ENCODE assay signal across 8 mouse cellular contexts in genomic region chr17:26066488-26067020, GRCm38 (mm10). TPM values are rescaled to one million over a fixed set of nuclear protein-coding genes. Genes with fewer than 3 reads are reported as not detected.
DNase-seq lines count a peak whose midpoint lies in the region; ATAC-seq lines count a peak whose summit lies in the region.

No protein-coding gene starts in this region.

- H3K4me2 ChIP-seq in kidney, embryonic 14.5 days (replicated peaks; ENCODE audit: low read depth, low read length): peak overlapping the region; percentile 97
- H3K4me2 ChIP-seq in embryonic facial prominence, embryonic 11.5 days (ENCODE audit: low read depth, low read length): peak overlapping the region; percentile 95
- H3K4me2 ChIP-seq in hindbrain, embryonic 13.5 days: peak overlapping the region; percentile 100
- H3K4me2 ChIP-seq in midbrain, embryonic 16.5 days (ENCODE audit: low read length): peak overlapping the region; percentile 100

- H3K36me3 ChIP-seq in kidney, embryonic 14.5 days (ENCODE audit: control insufficient read depth, insufficient read depth, low read length): peaks cover 21% of the 10 kb centered on the region; the same call in 1 of the 2 replicates
- no peaks in the 10 kb centered on the region; the same call in none of the 2 replicates for H3K36me3 ChIP-seq in embryonic facial prominence, embryonic 11.5 days (replicated peaks; ENCODE audit: control insufficient read depth, insufficient read depth, low read depth, low read length)
- peaks cover 32% of the 10 kb centered on the region for H3K36me3 ChIP-seq in hindbrain, embryonic 13.5 days
- peaks cover 3% of the 10 kb centered on the region for H3K36me3 ChIP-seq in midbrain, embryonic 16.5 days (ENCODE audit: control insufficient read depth, insufficient read depth, low read length)

- DNase-seq in kidney, adult 11 months: no peak
- no peak for DNase-seq in embryonic facial prominence, embryonic 11.5 days (ENCODE audit: low spot score)
- DNase-seq in ovary, postnatal 36 days (ENCODE audit: low spot score): no peak
- no peak for DNase-seq in c-Kit-positive CD71-positive TER-119-positive erythroid progenitor cells, embryonic 14.5 days (ENCODE audit: low spot score)

- 91% methylated on average over 7 of the region's 7 CpGs for WGBS in kidney, embryonic 14.5 days
- 89% methylated on average over 7 of the region's 7 CpGs for WGBS in embryonic facial prominence, embryonic 11.5 days
- WGBS in hindbrain, embryonic 13.5 days: 92% methylated on average over 7 of the region's 7 CpGs
- WGBS in midbrain, embryonic 16.5 days: 92% methylated on average over 7 of the region's 7 CpGs

- H3K27me3 ChIP-seq in kidney, embryonic 14.5 days (ENCODE audit: control insufficient read depth, insufficient read depth, low read length): no peaks in the 10 kb centered on the region
- H3K27me3 ChIP-seq in embryonic facial prominence, embryonic 11.5 days (ENCODE audit: control insufficient read depth, insufficient read depth, low read length): no peaks in the 10 kb centered on the region
- H3K27me3 ChIP-seq in hindbrain, embryonic 13.5 days: peaks cover 13% of the 10 kb centered on the region
- no peaks in the 10 kb centered on the region for H3K27me3 ChIP-seq in midbrain, embryonic 16.5 days (ENCODE audit: control insufficient read depth, insufficient read depth, low read depth, low read length)

- ATAC-seq in kidney, embryonic 14.5 days (ENCODE audit: low FRiP score, low TSS enrichment): no peak
- ATAC-seq in embryonic facial prominence, embryonic 11.5 days (replicated peaks; ENCODE audit: insufficient number of reproducible peaks, low FRiP score, low TSS enrichment, low read depth): no peak
- no peak for ATAC-seq in hindbrain, embryonic 13.5 days (ENCODE audit: low FRiP score)
- no peak for ATAC-seq in midbrain, embryonic 16.5 days
- ATAC-seq in erythroid progenitor cell, adult 5-6 weeks (replicated peaks; ENCODE audit: low FRiP score, poor library complexity, severe bottlenecking): no peak

- no peaks in the 10 kb centered on the region for H3K9me3 ChIP-seq in kidney, embryonic 14.5 days (ENCODE audit: control insufficient read depth, low read length)
- no peaks in the 10 kb centered on the region for H3K9me3 ChIP-seq in embryonic facial prominence, embryonic 11.5 days (replicated peaks; ENCODE audit: control insufficient read depth, low read length)
- H3K9me3 ChIP-seq in hindbrain, embryonic 13.5 days: no peaks in the 10 kb centered on the region
- H3K9me3 ChIP-seq in midbrain, embryonic 16.5 days (replicated peaks; ENCODE audit: control insufficient read depth, low read length, poor library complexity, severe bottlenecking): no peaks in the 10 kb centered on the region

- H3K4me3 ChIP-seq in kidney, embryonic 14.5 days (ENCODE audit: low read length): peak overlapping the region; percentile 82
- H3K4me3 ChIP-seq in embryonic facial prominence, embryonic 11.5 days (ENCODE audit: low read depth, low read length): peak overlapping the region; percentile 87
- peak overlapping the region; percentile 82 for H3K4me3 ChIP-seq in hindbrain, embryonic 13.5 days
- peak overlapping the region; percentile 92 for H3K4me3 ChIP-seq in midbrain, embryonic 16.5 days (ENCODE audit: low read depth, low read length)

- H3K4me1 ChIP-seq in kidney, embryonic 14.5 days (ENCODE audit: control insufficient read depth, insufficient read depth, low read length): peaks cover 34% of the 10 kb centered on the region
- H3K4me1 ChIP-seq in embryonic facial prominence, embryonic 11.5 days (ENCODE audit: control insufficient read depth, insufficient read depth, low read length): no peaks in the 10 kb centered on the region
- H3K4me1 ChIP-seq in hindbrain, embryonic 13.5 days (replicated peaks): peaks cover 77% of the 10 kb centered on the region
- peaks cover 57% of the 10 kb centered on the region for H3K4me1 ChIP-seq in midbrain, embryonic 16.5 days (ENCODE audit: control insufficient read depth, insufficient read depth, low read length)

- 0 out of 2 replicates have a peak overlapping the region, but pooled peaks have one; percentile 85 for H3K9ac ChIP-seq in kidney, embryonic 14.5 days (ENCODE audit: low read depth, low read length)
- no peak overlapping the region for H3K9ac ChIP-seq in embryonic facial prominence, embryonic 11.5 days (replicated peaks; ENCODE audit: low read length)
- H3K9ac ChIP-seq in hindbrain, embryonic 13.5 days: peak overlapping the region; percentile 95
- 0 out of 2 replicates have a peak overlapping the region, but pooled peaks have one; percentile 97 for H3K9ac ChIP-seq in midbrain, embryonic 16.5 days (ENCODE audit: low read depth, low read length)

- no peak overlapping the region for H3K27ac ChIP-seq in kidney, embryonic 14.5 days (ENCODE audit: low read depth, low read length)
- no peak overlapping the region for H3K27ac ChIP-seq in embryonic facial prominence, embryonic 11.5 days (replicated peaks; ENCODE audit: low read depth, low read length)
- H3K27ac ChIP-seq in hindbrain, embryonic 13.5 days: no peak overlapping the region
- no peak overlapping the region for H3K27ac ChIP-seq in midbrain, embryonic 16.5 days (ENCODE audit: low read length)

RNA-seq across cellular contexts. Expression of gene Rab11fip3, which starts 2.8 kb away (rescaled TPM):
- 15.0 and 24.2 TPM in 2 replicates for polyA plus RNA-seq in kidney, embryonic 14.5 days (2014; fragmentation: Nextera tagmentation; extraction: Ambion mirVana)
- polyA plus RNA-seq in embryonic facial prominence, embryonic 11.5 days (2014; fragmentation: Nextera tagmentation; extraction: Ambion mirVana): 12.9 and 16.1 TPM in 2 replicates
- polyA plus RNA-seq in hindbrain, embryonic 13.5 days (2015; fragmentation: Nextera tagmentation; extraction: Ambion mirVana): 28.7 and 29.5 TPM in 2 replicates
- 25.8 and 30.1 TPM in 2 replicates for polyA plus RNA-seq in midbrain, embryonic 16.5 days (2015; fragmentation: Nextera tagmentation; extraction: Ambion mirVana)
- not detected in 2 replicates for total RNA-seq in erythroid progenitor cell, adult 5-6 weeks (2015; ENCODE audit: low replicate concordance)
- total RNA-seq in erythroid progenitor cell, adult 5-6 weeks (2017; ENCODE audit: low replicate concordance): 0.26 TPM in 1 of 2 replicates, not detected in the other

RNA-seq across cellular contexts. Expression of gene Decr2, which starts 23.6 kb away (rescaled TPM):
- polyA plus RNA-seq in kidney, embryonic 14.5 days (2014; fragmentation: Nextera tagmentation; extraction: Ambion mirVana): 24.6 and 35.1 TPM in 2 replicates
- 18.8 and 19.0 TPM in 2 replicates for polyA plus RNA-seq in embryonic facial prominence, embryonic 11.5 days (2014; fragmentation: Nextera tagmentation; extraction: Ambion mirVana)
- 33.5 and 34.9 TPM in 2 replicates for polyA plus RNA-seq in hindbrain, embryonic 13.5 days (2015; fragmentation: Nextera tagmentation; extraction: Ambion mirVana)
- 38.2 and 41.3 TPM in 2 replicates for polyA plus RNA-seq in midbrain, embryonic 16.5 days (2015; fragmentation: Nextera tagmentation; extraction: Ambion mirVana)
- 1.8 TPM in 1 of 2 replicates, not detected in the other for total RNA-seq in erythroid progenitor cell, adult 5-6 weeks (2015; ENCODE audit: low replicate concordance)
- 1.4 TPM in 1 of 2 replicates, not detected in the other for total RNA-seq in erythroid progenitor cell, adult 5-6 weeks (2017; ENCODE audit: low replicate concordance)

RNA-seq across cellular contexts. Expression of gene Nme4, which starts 28.8 kb away (rescaled TPM):
- polyA plus RNA-seq in kidney, embryonic 14.5 days (2014; fragmentation: Nextera tagmentation; extraction: Ambion mirVana): 107 and 146 TPM in 2 replicates
- 91.2 and 104 TPM in 2 replicates for polyA plus RNA-seq in embryonic facial prominence, embryonic 11.5 days (2014; fragmentation: Nextera tagmentation; extraction: Ambion mirVana)
- polyA plus RNA-seq in hindbrain, embryonic 13.5 days (2015; fragmentation: Nextera tagmentation; extraction: Ambion mirVana): 29.8 and 31.6 TPM in 2 replicates
- polyA plus RNA-seq in midbrain, embryonic 16.5 days (2015; fragmentation: Nextera tagmentation; extraction: Ambion mirVana): 16.8 and 18.3 TPM in 2 replicates
- total RNA-seq in erythroid progenitor cell, adult 5-6 weeks (2015; ENCODE audit: low replicate concordance): 3.6 and 5.9 TPM in 2 replicates
- 3.4 TPM in 1 of 2 replicates, not detected in the other for total RNA-seq in erythroid progenitor cell, adult 5-6 weeks (2017; ENCODE audit: low replicate concordance)

RNA-seq across cellular contexts. Expression of gene Tmem8, which starts 46.5 kb away (rescaled TPM):
- polyA plus RNA-seq in kidney, embryonic 14.5 days (2014; fragmentation: Nextera tagmentation; extraction: Ambion mirVana): 2.5 and 2.6 TPM in 2 replicates
- 0.48 and 0.92 TPM in 2 replicates for polyA plus RNA-seq in embryonic facial prominence, embryonic 11.5 days (2014; fragmentation: Nextera tagmentation; extraction: Ambion mirVana)
- 3.0 and 3.7 TPM in 2 replicates for polyA plus RNA-seq in hindbrain, embryonic 13.5 days (2015; fragmentation: Nextera tagmentation; extraction: Ambion mirVana)
- polyA plus RNA-seq in midbrain, embryonic 16.5 days (2015; fragmentation: Nextera tagmentation; extraction: Ambion mirVana): 3.8 and 3.9 TPM in 2 replicates
- 13.0 and 13.8 TPM in 2 replicates for total RNA-seq in erythroid progenitor cell, adult 5-6 weeks (2015; ENCODE audit: low replicate concordance)
- total RNA-seq in erythroid progenitor cell, adult 5-6 weeks (2017; ENCODE audit: low replicate concordance): 6.7 and 8.9 TPM in 2 replicates

RNA-seq across cellular contexts. Expression of gene Mrpl28, which starts 56.7 kb away (rescaled TPM):
- polyA plus RNA-seq in kidney, embryonic 14.5 days (2014; fragmentation: Nextera tagmentation; extraction: Ambion mirVana): 225 and 241 TPM in 2 replicates
- 250 and 261 TPM in 2 replicates for polyA plus RNA-seq in embryonic facial prominence, embryonic 11.5 days (2014; fragmentation: Nextera tagmentation; extraction: Ambion mirVana)
- polyA plus RNA-seq in hindbrain, embryonic 13.5 days (2015; fragmentation: Nextera tagmentation; extraction: Ambion mirVana): 177 and 178 TPM in 2 replicates
- 161 and 172 TPM in 2 replicates for polyA plus RNA-seq in midbrain, embryonic 16.5 days (2015; fragmentation: Nextera tagmentation; extraction: Ambion mirVana)
- 32.3 and 39.3 TPM in 2 replicates for total RNA-seq in erythroid progenitor cell, adult 5-6 weeks (2015; ENCODE audit: low replicate concordance)
- 27.6 and 30.9 TPM in 2 replicates for total RNA-seq in erythroid progenitor cell, adult 5-6 weeks (2017; ENCODE audit: low replicate concordance)
